Mouse (Mus musculus) neural tube, embryonic 15.5 days (tissue): ENCODE results near the gene Itgb5. TPM values are rescaled to one million over a fixed set of nuclear protein-coding genes. Genes with fewer than 3 reads are reported as not detected.
A peak's percentile ranks its signal among the peaks of the same experiment; 100 is the strongest.

Experiments used
- ATAC-seq: fragments of 200-750 bp; cut with Nextera tagmentation; 2 replicates; pipeline ENCODE4 v1.8.0; 2017; ENCODE audit warnings: mild to moderate bottlenecking, moderate TSS enrichment, moderate library complexity; ENCODE audit not compliant: low FRiP score
- H3K27ac ChIP-seq: fragments of 300-500 bp; sonication (generic); replicated peaks from 2 replicates; pipeline ENCODE4 v1.5.1; 2015; ENCODE audit warnings: mild to moderate bottlenecking, inconsistent platforms
- H3K27me3 ChIP-seq: fragments of 300-500 bp; sonication (generic); replicated peaks from 2 replicates; pipeline ENCODE4 v1.6.1; 2015; ENCODE audit warnings: inconsistent platforms
- H3K36me3 ChIP-seq: fragments of 300-500 bp; sonication (generic); 2 replicates; pipeline ENCODE4 v1.6.1; 2015; ENCODE audit warnings: inconsistent platforms
- H3K4me1 ChIP-seq: fragments of 300-500 bp; sonication (generic); 2 replicates; pipeline ENCODE4 v1.6.1; 2015; ENCODE audit warnings: inconsistent platforms
- H3K4me2 ChIP-seq: fragments of 300-500 bp; sonication (generic); 2 replicates; pipeline ENCODE4 v1.6.1; 2015; ENCODE audit warnings: inconsistent platforms, mild to moderate bottlenecking, moderate library complexity
- H3K4me3 ChIP-seq: fragments of 300-500 bp; sonication (generic); replicated peaks from 2 replicates; pipeline ENCODE4 v1.5.1; 2015; ENCODE audit warnings: mild to moderate bottlenecking, inconsistent platforms
- H3K9ac ChIP-seq: fragments of 300-500 bp; sonication (generic); replicated peaks from 2 replicates; pipeline ENCODE4 v1.6.1; 2015; ENCODE audit warnings: mild to moderate bottlenecking, inconsistent platforms
- H3K9me3 ChIP-seq: fragments of 300-500 bp; sonication (generic); replicated peaks from 2 replicates; pipeline ENCODE4 v1.6.1; 2016; ENCODE audit warnings: inconsistent platforms
- WGBS: fragments of 180-500 bp; shearing (Covaris S2); methylation state at CpG from one replicate; pipeline ENCODE4 v1.1.7; 2015; ENCODE audit warnings: mixed read lengths; 5-methylcytosine and 5-hydroxymethylcytosine counted together
- polyA plus RNA-seq: library from polyadenylated mRNA; unstranded; fragments of >200 nt; fragmentation: Nextera tagmentation; extraction: Ambion mirVana; gene quantifications from 2 replicates; pipeline ENCODE4 v1.2.1, GENCODE M21; 2015

Gene Itgb5
- polyA plus RNA-seq, 1 experiment from 2014 or later, result 19.2 TPM

DNA sequence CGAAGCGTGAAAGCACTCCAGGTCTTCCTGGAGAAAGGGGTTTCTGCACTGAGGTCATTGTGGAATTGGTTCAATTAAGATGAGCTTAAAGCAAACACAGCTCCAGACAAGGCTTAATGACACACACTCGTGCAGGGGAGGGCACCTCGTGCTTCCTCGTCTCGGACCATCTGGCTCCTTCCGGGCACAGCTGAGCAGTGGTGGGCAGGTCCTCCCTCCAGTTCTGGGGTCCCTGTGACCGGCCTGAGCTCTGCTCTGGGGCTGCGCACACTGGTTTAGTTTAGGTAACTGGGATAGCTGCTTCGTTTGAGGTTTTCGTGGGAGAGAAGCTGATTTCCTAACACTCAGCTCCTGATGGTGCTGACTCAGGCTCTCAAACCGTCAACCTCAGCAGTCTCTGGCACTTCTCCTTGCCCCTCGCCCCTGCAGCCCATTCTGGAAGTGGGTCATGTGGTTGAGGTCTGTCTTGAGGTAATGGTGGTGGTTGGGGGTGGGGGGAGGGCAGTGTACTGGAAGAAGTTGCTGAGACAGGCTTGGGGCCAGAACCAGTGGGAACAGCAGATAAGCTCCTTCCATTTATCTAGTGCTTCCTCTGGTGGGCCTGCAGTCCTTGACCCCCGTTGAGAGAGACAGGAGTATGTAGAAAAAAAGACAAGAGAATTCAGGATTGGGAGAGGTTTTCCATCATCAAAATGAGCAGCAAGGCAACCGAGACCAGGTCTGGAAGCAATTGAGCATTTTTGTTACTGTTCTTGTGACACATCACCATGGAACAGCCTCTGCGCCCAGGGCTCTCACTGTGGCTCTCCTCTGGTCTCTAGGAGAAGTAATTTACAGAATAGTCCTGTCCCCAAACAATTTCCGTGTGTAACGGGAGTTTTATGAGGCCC is 92.9 kb downstream of the Itgb5 start:
- Histone ChIP-seq H3K36me3 (no peaks in the 10 kb centered on the region), H3K4me3 (no peak overlapping the region), H3K9ac (no peak overlapping the region), H3K4me2 (no peak overlapping the region), H3K27me3 (no peaks in the 10 kb centered on the region), H3K9me3 (no peaks in the 10 kb centered on the region), H3K27ac (peak overlapping the region; percentile 54), H3K4me1 (peaks cover 26% of the 10 kb centered on the region)
- 35% methylated on average over 18 of the region's 18 CpGs for WGBS
- ATAC-seq, result peak; percentile 77

DNA sequence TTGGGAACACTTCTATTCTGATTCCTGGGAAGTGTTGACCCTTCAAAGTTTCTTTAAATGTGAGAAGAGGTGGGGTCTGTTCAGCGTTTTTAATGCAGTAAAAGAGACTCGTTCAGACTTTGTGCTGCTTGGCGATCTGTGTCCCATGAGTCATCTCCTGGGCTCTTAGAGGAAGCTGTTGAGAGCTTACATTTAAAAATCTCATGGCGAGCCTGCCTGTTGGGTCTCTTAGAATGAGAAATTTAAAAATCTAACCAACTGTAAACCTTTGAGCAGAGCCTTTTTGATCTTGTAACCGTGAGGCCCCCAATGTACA is 93.5 kb downstream of the Itgb5 start:
- Histone ChIP-seq H3K27ac (peak overlapping the region; percentile 54), H3K4me1 (peaks cover 20% of the 10 kb centered on the region), H3K4me3 (no peak overlapping the region), H3K27me3 (no peaks in the 10 kb centered on the region), H3K9me3 (no peaks in the 10 kb centered on the region), H3K9ac (no peak overlapping the region), H3K4me2 (no peak overlapping the region), H3K36me3 (no peaks in the 10 kb centered on the region)
- no peak for ATAC-seq
- 46% methylated on average over 5 of the region's 5 CpGs for WGBS

DNA sequence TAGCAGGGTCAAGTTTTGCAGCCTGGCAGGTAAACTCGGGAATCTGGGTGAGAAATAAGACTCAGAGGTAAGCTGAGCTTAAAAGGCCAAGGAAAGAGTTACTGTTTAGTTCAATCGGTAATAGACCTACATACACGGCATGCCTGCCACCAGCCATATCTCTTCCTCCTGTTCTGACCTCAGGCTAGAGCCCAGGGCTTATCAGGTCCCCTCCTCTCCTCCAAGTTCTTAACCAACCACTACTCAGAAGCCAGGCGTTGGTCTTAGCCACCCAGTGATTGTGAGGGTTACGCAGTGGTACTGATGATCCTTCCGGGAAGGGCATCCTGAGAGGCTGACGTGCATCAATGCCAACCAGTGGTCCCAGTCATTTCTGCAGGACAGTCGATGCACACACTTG is 94.3 kb downstream of the Itgb5 start:
- Histone ChIP-seq H3K4me2 (no peak overlapping the region), H3K4me3 (no peak overlapping the region), H3K36me3 (no peaks in the 10 kb centered on the region), H3K27ac (no peak overlapping the region), H3K9ac (no peak overlapping the region), H3K9me3 (no peaks in the 10 kb centered on the region), H3K27me3 (no peaks in the 10 kb centered on the region), H3K4me1 (peaks cover 20% of the 10 kb centered on the region)
- WGBS, result 93% methylated on average over 8 of the region's 8 CpGs
- ATAC-seq, result no peak

DNA sequence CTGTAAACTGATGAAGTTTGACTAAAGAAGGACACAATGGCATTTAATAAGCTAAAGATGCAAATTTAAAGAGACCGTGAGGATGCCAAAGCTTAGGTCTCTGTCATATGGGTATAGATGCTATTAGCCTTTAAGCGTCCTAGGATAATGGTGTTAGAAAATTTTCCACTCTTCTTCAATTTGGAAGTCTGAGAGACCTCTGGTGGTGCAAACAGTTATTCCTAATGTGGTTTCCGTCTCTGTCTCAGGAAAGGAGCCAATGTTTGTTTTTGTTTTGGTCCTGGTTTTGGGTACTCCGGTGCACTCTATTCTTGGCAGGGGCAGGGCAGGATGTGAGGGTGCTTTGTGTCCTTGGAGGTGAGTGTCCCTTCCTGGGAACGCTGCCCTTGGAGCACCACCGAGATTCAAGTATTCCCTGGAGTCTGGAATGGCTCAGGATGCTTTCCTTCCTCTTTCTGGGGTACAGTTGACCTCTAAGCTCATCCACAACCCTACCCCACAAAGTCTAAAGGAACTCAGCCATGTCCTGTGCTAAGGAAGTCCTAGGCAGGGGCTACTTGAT is 97.9 kb downstream of the Itgb5 start:
- Histone ChIP-seq H3K36me3 (no peaks in the 10 kb centered on the region), H3K9me3 (no peaks in the 10 kb centered on the region), H3K27ac (no peak overlapping the region), H3K9ac (no peak overlapping the region), H3K4me3 (no peak overlapping the region), H3K27me3 (no peaks in the 10 kb centered on the region), H3K4me1 (peaks cover 13% of the 10 kb centered on the region), H3K4me2 (no peak overlapping the region)
- no peak for ATAC-seq
- 83% methylated on average over 6 of the region's 6 CpGs for WGBS

DNA sequence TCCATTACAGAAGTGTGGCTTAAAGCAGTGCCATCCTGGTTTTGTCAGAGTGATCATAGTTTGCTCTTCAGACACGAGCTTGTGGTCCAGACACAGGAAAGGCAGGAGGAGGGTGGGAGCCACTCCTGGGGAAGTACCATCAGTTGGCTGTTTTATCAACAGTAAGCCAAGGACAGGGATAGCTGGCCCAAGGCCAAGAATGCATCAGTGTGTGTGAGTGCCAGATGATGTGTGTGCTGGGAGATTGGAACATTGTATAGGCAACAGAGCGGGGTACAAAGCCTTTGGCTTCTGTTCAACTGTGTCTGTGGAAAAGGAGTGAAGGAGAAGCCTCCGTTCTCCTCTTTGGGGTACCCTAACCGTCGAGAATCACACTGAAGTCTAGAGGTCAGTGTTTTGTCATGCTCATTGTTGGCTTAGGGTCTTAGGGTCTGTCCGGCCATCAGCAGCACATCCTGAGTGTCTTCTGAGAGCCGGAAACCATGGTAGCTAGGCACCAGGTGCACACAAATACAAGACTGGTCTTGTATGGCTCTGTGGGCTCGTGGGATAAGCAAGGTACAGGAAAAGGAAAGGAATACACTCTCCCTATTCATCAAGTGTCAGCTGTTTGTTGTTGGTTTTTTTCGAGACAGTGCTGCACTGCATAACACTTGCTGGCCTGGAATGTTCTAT is 99.5 kb downstream of the Itgb5 start:
- Histone ChIP-seq H3K9ac (no peak overlapping the region), H3K4me3 (no peak overlapping the region), H3K27ac (no peak overlapping the region), H3K4me1 (peaks cover 8% of the 10 kb centered on the region), H3K36me3 (no peaks in the 10 kb centered on the region), H3K9me3 (no peaks in the 10 kb centered on the region), H3K27me3 (no peaks in the 10 kb centered on the region), H3K4me2 (no peak overlapping the region)
- 65% methylated on average over 9 of the region's 9 CpGs for WGBS
- ATAC-seq, result no peak

DNA sequence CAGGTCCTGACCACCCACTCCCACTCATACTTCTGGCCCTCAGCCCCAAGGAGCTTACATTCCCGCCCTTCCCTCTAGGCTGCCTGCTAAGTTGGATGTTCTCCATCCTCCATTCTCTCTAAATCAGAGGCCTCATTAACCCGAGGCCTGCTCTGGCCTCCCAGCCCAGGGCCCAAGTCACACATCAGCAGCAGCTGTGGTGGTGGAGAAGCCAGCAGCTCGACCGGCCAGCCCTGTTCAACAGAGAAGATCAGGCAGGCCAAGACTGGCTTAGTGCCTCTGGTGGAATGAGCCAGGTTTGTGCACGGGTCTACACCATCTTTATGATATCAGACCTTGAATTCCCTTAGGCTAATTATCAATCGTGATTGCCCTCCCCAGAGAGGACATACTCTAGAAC is 101.3 kb downstream of the Itgb5 start:
- 94% methylated on average over 6 of the region's 6 CpGs for WGBS
- H3K4me2 ChIP-seq, result no peak overlapping the region
- no peak overlapping the region for H3K4me3 ChIP-seq
- no peak overlapping the region for H3K9ac ChIP-seq
- H3K9me3 ChIP-seq, result no peaks in the 10 kb centered on the region
- no peak overlapping the region for H3K27ac ChIP-seq
- no peaks in the 10 kb centered on the region for H3K27me3 ChIP-seq
- peaks cover 17% of the 10 kb centered on the region for H3K4me1 ChIP-seq
- ATAC-seq, result no peak
- H3K36me3 ChIP-seq, result no peaks in the 10 kb centered on the region

DNA sequence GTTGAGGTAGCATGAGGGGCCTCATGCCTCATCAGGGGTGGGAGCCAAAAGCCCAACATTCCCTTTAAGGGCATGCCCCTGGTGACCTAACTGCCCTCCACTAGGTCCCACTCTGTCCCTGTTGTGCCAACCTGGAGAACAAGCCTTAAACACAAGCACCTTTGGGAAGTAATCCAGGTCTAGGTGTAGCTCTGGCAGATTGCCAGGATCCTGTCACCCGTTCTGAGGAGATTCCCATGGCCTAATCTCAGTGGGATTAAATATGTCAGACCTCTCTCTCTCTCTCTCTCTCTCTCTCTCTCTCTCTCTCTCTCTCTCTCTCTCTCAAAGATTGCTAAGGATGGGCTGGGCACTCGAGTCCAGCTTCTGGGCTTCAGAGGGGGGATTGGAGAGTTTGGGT is 102.2 kb downstream of the Itgb5 start:
- Histone ChIP-seq H3K27me3 (no peaks in the 10 kb centered on the region), H3K27ac (no peak overlapping the region), H3K9me3 (no peaks in the 10 kb centered on the region), H3K9ac (no peak overlapping the region), H3K4me1 (peaks cover 17% of the 10 kb centered on the region), H3K36me3 (no peaks in the 10 kb centered on the region), H3K4me2 (no peak overlapping the region), H3K4me3 (no peak overlapping the region)
- ATAC-seq, result no peak
- 61% methylated on average over 2 of the region's 2 CpGs for WGBS

DNA sequence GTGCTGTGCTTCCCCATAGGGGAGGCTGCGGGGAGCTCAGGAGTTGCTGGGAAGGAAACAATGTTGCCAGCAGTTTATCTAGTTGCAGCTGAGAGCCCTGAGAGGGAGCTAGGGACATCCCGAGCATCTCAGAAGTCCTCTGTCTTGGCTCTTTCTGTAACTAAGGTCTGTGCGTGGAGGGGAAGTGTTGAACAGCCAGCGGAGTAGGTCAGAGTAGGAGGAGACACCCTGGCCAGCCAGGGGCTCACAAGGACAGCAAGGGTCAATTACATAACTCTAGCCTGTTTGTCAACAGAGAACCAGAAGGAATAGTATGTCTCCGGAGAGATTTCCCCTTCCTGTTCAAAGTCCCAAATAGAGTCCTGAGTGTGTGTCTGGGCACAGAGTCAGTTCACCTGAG is 102.7 kb downstream of the Itgb5 start:
- Histone ChIP-seq H3K9me3 (no peaks in the 10 kb centered on the region), H3K4me1 (peaks cover 17% of the 10 kb centered on the region), H3K27me3 (no peaks in the 10 kb centered on the region), H3K36me3 (no peaks in the 10 kb centered on the region), H3K4me3 (no peak overlapping the region), H3K4me2 (no peak overlapping the region), H3K27ac (no peak overlapping the region), H3K9ac (no peak overlapping the region)
- WGBS, result 71% methylated on average over 5 of the region's 5 CpGs
- no peak for ATAC-seq

DNA sequence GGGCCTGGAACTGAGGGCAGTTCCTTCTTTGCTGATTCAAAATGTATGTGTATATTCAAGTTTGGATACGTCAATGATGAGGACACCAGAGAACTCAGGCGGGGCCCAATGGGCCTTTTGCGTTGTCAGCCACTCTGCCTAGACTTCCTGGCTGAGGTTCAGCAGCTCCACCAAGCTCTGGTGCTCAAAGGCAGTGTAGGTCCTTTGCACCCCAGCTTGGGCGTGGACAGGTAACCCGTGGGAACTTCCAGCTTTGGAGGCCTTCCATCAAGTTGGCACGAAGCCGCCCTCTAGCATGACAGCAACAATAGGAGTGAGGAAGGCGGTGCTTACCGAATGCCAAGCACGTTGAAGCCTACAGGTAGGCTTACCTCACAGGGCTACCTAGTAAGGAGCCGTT is 103.9 kb downstream of the Itgb5 start:
- no peak overlapping the region for H3K4me3 ChIP-seq
- 95% methylated on average over 11 of the region's 11 CpGs for WGBS
- no peak overlapping the region for H3K27ac ChIP-seq
- peaks cover 26% of the 10 kb centered on the region for H3K4me1 ChIP-seq
- no peaks in the 10 kb centered on the region for H3K27me3 ChIP-seq
- no peaks in the 10 kb centered on the region for H3K9me3 ChIP-seq
- no peaks in the 10 kb centered on the region for H3K36me3 ChIP-seq
- ATAC-seq, result no peak
- H3K9ac ChIP-seq, result no peak overlapping the region
- H3K4me2 ChIP-seq, result no peak overlapping the region

DNA sequence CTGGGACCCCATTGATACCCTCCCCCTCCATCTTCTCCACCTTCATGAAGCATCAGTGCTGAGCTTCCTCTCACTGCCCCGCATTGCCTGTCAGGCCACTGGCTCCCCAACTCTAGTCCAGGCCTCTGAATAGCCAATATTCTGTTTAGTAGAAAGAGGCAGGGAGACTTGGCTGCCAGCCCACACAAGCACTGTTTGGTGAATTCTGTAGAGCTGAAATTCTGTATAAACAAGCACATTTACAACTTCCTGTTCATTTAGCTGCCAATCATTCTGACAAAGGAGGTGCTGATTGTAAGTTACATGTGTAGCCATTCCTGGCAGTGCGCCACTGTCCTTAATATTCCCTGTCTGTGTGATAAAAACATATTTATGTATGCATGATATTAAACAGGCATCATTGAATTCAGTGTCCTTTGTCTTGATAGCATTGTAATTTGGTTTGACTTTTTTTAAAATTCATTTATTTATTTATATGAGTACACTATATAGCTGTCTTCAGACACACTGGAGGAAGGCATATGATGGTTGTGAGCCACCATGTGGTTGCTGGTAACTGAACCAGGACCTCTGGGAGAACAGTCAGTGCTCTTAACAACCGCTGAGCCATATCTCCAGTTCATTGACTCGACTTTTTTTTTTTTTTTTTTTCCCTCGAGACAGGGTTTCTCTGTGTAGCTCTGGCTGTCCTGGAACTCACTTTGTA is 105.4 kb downstream of the Itgb5 start:
- 51% methylated on average over 5 of the region's 5 CpGs for WGBS
- peak overlapping the region; percentile 48 for H3K27ac ChIP-seq
- no peak overlapping the region for H3K4me2 ChIP-seq
- no peak for ATAC-seq
- H3K27me3 ChIP-seq, result no peaks in the 10 kb centered on the region
- no peak overlapping the region for H3K4me3 ChIP-seq
- H3K9me3 ChIP-seq, result no peaks in the 10 kb centered on the region
- peaks cover 30% of the 10 kb centered on the region for H3K4me1 ChIP-seq
- no peak overlapping the region for H3K9ac ChIP-seq
- H3K36me3 ChIP-seq, result no peaks in the 10 kb centered on the region

DNA sequence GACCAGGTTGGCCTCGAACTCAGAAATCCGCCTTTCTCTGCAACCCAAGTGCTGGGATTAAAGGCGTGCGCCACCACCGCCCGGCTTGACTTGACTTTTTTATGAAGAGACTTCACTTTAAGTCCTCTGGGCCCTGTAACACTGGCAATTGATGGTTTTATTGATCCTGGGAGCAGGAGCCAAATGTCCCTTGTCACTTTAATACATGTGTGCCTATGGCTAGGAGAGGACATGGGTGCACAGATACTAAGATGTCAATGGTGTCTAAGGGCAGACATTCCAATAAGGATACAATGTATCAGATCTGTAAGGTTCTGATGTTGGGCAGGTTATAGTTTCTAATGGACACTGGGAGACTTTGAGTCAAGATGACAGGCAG is 105.9 kb downstream of the Itgb5 start:
- Histone ChIP-seq H3K27me3 (no peaks in the 10 kb centered on the region), H3K9ac (no peak overlapping the region), H3K4me2 (no peak overlapping the region), H3K4me1 (peaks cover 33% of the 10 kb centered on the region), H3K4me3 (no peak overlapping the region), H3K27ac (no peak overlapping the region), H3K9me3 (no peaks in the 10 kb centered on the region), H3K36me3 (no peaks in the 10 kb centered on the region)
- no peak for ATAC-seq
- 86% methylated on average over 6 of the region's 6 CpGs for WGBS
